Mouse (Mus musculus): Measurements from ENCODE around the gene Olfr736.

The Olfr736 gene

DNA sequence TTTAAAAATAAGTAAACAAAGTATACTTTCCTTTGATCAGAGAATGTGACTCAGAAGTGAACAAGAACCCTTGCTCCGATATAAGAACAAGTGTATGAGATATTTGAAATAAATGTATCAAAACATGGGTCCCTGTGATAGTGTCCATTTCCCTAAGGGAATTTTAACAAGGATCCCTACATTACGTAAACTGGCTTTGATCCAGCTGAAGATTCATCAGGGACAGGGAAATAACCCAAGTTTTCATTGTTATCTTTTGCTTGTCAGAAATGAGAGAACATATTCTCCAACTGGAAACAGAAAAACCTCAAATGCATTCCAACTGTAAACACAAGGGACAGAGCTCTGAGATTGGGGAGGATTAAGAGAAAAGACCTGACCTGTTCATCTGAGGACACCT, at the start of gene Olfr736:
Gene Olfr736 (plus strand): TSS at position 301 of the 400 bp plus-strand sequence.
- DNase-seq = no peak

DNA sequence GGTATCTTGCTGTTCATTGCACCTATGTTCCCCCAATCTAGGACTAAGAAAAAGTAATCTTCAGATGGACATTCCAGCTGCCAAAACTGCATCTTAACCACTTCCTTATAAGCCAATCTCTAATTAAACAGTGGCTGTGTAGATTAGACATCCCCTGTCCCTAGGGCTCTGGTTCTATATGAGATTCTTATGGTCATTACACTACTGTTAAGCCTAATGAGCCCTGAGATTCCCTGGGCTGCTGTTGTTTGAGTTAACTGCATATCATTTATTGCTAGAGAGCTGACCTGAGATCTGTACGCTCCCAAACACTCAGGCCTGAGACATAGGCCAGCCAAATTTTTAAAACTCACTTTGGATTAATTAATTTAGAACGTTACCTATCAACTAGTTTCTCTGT, 32.2 kb upstream of the Olfr736 start, which contains the start of gene Olfr735:
Gene Olfr735 (minus strand): TSS at position 77 of the 400 bp plus-strand sequence.
- no peak for DNase-seq

DNA sequence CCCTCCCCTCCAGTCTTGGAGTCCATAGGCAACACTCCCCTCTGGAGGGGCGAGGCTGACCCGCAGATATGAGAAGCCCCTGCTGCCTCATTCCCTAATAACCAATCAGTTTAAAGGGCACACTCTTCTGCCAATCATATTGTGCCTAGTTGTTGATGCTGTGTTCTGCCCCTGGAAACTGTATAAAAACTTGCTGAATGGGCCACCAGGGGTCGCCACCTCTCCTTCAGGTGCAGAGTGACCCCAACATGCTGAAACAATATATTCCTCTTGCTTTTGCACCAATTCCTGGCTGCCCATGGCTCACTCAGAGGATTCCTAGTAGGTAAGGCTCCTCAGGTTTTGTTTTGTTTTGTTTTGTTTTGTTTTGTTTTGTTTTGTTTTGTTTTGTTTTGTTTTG, 28.5 kb upstream of the Olfr736 start:
- DNase-seq = no peak

DNA sequence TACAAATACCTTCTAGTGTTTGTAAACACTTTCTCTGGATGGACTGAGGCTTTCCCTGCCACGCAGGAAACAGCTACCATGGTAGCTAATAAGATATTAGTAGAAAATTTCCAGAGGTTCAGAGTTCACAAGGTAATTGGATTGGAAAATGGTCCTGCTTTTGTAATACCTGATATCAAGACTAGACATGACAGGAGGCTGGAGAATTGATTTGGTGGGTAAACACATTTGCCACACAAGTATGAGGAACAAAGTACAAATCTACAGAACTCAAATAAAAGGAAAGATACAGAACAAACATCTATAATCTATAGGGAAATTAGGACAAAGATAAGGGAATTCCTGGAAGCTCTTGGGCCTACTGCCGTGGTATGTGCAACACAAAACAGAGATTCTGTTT, 24.2 kb upstream of the Olfr736 start:
- no peak for DNase-seq

DNA sequence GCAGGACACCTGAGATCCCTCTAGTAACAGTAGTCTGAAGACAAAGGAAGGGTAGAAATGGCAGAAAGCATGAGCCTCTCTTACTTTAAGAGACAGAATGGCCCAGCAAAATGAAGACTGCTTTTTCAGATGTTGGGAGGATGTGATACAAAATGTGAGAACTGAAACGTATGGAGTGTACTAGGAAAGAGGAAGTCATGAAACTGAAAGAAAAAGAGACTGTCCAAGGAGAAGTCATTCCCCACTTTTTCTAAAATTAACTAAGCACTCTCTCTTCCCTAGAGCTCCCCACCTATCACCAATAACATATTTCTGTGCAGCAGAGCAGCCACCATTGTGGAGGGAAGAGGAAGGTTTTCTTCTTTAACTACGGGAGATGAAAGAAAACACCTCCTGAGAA, 23.4 kb upstream of the Olfr736 start, which contains the start of gene Tlr11:
Gene Tlr11 (plus strand): TSS at position 322 of the 400 bp plus-strand sequence.
- no peak for DNase-seq

DNA sequence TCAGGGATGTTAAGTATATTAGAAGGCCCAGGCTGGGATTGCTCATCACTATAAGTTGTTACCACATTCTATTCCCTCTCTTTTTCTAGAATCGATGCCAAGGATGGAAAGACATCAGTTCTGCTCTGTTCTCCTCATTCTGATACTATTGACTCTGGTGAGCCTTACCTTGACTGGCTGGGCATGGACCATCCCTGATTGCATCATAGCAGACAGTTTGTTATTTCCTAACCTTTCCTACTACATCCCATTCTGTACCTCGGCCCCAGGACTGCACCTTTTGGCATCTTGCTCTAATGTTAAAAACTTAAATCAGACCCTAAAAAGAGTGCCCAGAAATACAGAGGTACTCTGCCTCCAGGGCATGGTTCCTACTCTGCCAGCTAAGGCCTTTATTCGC, 20.5 kb upstream of the Olfr736 start:
- DNase-seq = no peak

DNA sequence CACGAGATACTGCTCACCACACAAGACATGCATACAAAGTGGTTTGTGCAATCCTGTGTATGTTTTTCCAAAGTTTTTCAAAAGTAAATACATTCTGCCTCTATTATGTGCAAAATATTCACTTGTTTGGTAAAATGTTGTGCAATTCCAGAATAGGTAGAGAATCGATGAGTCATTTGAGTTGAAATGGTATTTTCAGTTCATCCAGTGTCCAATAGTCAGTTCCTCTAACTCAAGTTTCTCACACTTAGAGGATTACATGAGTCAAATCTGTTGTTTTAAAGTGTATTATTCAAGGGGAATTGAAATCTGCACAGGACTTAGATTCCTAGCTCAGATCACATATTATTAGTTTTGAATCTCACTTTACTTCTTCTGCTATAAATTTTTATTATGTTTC, 17.4 kb upstream of the Olfr736 start:
- no peak for DNase-seq

DNA sequence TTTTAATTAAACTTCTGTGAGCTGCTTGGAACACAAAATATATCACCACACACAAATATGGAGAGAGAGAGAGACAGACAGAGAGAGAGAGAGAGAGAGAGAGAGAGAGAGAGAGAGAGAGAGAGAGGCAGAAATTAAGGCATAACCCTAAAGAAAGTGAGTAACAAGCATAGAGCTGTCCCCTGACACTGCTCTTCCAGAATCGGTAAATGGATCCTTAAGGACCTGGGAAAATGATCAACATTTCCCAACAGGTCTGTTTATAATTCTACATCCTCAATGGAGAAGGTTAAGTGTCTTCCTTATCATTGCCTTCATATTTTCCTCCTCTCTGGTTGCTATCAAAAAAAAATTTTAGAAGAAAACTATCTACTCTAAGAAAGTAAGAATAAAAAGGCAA, 26.3 kb downstream of the Olfr736 start, which contains the start of gene Olfr738:
Gene Olfr738 (plus strand): TSS at position 301 of the 400 bp plus-strand sequence.
- no peak for DNase-seq

DNA sequence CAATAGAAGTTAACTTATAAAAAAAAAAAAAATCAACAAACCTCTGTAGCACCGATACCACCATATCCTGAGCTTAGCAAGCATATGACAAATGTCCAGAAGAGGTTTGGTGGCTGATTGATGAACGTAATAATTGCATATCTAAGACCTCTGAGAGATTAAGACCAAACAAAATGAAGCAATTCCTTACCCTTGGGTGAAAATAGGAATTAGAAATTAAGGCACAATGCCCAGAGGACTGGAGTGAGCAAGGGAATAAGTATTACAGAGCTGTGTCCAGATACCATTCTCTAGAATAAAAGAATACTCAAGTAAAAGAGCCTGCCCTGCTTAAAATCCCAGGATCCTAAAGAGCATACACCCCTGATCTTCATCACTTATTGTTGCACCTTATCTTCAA, 37.4 kb downstream of the Olfr736 start, which contains the start of gene Olfr739:
Gene Olfr739 (plus strand): TSS at position 301 of the 400 bp plus-strand sequence.
- DNase-seq = no peak

Measured in right cerebral cortex, postnatal 14 days (tissue).